Mouse (Mus musculus) kidney, adult 2 months (tissue): ENCODE measurements around the gene Trim47.

Experiments used
- CTCF ChIP-seq: fragments of 200-500 bp; conservative IDR thresholded peaks from 2 replicates; pipeline ENCODE4 v1.5.1; 2011; ENCODE audit warnings: low read depth, mild to moderate bottlenecking, control low read depth, low read length, moderate library complexity, mixed read lengths; ENCODE audit not compliant: insufficient read depth, insufficient read length
- POLR2A ChIP-seq: fragments of 200-500 bp; IDR thresholded peaks from one replicate; pipeline ENCODE4 v1.6.1; 2011; ENCODE audit warnings: low read depth, low read length, control low read depth

DNA sequence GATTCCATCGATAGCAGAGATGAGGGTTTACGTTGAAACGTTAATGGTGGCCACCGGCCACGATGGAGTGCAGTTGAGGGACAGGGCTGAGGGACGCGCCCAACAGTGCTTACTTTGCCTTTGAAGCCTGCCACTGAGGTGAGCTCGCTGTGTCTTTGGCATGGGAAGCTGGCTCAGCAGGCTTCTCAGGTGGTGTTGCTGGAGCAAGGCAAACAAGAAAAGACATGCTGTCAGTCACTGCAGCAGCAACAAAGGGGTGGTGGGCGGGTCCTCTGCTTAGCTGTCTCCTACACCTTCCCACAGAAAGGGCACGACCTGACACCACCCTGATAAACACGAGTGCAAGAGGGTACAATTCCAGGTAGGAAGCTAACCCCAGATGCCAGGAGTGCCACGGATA, 34.3 kb upstream of the Trim47 start:
- no peak for TF ChIP-seq POLR2A
- no peak for TF ChIP-seq CTCF
